Mouse (Mus musculus) thymus, postnatal 14 days (tissue): Measurements from ENCODE around the gene Tkfc.

Experiments
- DNase-seq: peaks from one replicate; pipeline ENCODE4 v3.0.0; 2021

Tkfc gene

DNA sequence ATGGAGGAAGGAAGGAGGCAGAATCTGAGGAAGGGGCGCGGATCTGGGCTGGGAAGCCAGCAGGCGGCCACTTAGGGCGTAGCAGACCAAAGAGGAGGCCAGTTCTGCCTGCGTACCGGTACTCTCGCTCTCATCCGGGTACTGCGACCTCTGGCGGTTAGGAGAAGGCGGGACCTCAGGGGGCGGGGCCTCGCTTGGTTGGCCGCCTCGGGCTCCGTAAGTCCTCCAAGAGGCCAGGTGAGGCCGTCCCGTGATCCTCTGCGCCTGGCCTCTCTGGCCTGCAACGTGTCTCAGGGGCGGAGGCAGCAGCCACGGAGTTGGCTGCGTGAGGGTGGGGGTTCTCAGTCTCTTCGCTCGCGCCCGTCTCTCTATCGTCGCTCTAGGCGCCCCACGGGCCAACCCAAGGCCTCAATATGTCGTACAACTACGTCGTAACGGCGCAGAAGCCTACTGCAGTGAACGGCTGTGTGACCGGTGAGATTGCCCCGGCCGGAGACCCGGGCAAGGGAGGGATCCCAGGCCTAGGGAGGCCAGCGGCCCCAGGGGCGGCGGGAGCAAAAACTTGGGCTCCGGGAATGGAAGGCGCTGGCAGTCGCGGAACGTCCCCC is at the start of gene Tkfc, which contains the start of gene Ddb1:
Gene Tkfc, minus strand, starts transcription at position 362 of the 608 bp plus-strand sequence.
Gene Ddb1, plus strand, starts transcription at position 35 of the 608 bp plus-strand sequence.
- peak; percentile 99 for DNase-seq

DNA sequence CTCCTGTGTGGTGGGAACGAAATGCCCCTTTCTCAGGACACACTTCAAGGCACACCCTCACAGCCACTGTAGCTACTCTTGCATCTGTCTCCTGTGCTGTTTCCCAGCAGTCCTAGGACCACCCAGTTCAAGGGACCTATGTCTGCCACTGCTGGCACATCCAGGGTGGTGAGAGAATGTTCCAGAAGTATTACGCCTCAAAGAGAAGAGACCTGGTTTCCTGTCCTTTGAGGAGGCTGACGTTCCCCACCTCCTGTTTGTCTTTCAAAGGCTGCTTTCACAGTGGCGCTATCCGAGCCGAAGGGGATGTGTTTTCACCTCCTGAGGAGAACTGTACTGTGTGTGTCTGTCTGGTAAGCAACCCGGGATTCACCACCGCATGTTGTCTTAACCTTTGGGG is 42.7 kb upstream of the Tkfc start:
- peak; percentile 60 for DNase-seq

DNA sequence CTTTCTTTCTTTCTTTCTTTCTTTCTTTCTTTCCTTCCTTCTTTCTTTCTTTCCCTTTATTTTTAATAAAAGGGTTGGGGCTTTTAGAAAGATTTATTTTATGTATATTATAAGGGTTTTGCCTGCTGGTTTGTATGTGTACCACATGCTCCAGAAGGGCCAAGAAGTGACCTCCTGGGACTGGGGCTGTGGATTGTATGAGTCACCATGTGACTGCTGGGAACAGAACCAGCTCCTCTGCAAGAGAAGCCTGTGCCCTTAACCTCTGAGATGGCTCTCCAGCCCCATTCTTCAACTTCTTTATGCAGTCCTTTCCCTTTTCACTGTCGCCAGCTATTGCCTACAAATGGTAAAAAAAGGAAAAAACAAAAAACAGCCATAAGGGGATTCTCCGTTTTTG is 40.2 kb upstream of the Tkfc start:
- DNase-seq = no peak

DNA sequence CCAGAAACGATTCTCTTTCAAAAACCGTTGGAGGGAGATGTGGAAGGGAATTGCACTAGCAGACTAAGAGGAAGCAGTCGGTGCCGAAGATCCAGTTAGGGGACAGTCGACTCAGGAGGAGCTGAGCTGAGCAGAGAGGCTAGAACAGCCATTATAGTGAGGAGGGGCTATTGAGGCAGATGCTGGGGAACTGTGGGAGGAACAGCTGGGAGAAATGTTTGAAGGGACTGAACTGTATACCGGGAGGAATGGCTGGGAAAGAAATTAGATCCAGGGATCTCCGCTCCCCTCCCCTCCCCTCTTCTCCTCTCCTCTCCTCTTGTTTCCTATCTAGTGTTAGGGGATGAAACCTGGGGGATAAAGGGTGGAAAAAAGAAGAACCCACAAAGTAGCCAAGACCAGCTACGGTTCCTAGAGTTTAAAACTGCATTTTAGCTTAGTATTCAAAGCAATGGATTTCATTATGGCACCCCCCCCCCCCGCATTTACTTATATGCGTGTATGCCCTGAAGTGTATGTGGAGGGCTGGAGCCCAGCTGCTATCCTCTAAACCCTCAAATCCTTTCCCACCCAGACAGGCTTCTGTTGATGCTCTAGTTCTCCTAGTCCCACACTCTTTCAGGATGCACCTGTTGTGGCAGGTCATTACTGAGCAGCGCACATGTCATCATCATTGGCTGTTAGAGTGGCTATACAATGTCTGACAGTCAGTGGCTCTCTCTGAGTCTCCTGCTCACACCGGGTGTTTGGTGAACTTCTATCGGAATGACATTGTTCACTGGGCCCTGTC is 35.3 kb upstream of the Tkfc start:
- DNase-seq = no peak

GRCm38 (mm10) chr19:10640080-10640479 is 34.6 kb upstream of the Tkfc start:
- no peak for DNase-seq

- no peak for DNase-seq
Observed at GRCm38 (mm10) chr19:10637840-10638239, 32.4 kb upstream of the Tkfc start.

- DNase-seq = peak; percentile 43
Observed at GRCm38 (mm10) chr19:10634872-10635318, 29.4 kb upstream of the Tkfc start.

- DNase-seq = peak; percentile 66
Observed at GRCm38 (mm10) chr19:10634106-10634871, 28.8 kb upstream of the Tkfc start, which contains the start of gene Vwce. TSS of gene Vwce (plus strand) at chr19:10634213.

GRCm38 (mm10) chr19:10608573-10609240 is 3.3 kb upstream of the Tkfc start:
- no peak for DNase-seq

DNA sequence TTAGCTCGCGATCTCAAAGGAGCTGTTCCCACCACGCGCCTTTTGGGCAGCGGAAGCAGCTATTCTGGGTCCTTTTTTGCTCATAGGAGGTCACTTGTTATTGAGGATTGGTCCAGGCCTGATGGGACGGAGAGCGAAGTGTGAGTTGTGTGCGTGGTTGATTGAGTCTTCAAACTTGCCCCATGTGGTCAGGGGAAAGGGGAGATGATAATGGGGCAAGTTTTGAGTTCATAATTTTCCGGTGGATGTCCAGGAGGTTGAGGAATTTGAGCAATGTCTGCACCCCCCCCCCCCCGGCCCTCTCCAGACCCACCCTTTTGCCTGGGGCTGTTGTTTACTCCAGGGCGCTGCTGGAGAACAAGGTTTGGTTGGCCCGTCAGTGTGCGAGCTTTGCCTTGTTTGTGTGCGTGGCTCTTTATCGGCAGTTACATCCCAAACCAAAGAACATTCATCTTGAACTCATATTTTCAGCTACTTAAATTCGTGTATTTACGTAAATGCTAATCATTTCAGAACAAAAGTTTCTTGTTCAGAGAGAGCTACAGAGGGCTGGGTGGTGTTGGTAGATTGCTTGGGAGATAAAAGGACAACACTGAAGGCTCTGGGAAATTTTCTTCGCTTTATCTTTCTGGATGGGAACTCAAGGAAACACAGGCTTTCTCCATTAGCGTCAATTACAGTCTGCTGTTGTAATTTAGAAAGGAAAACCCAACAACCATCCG is 608 bp upstream of the Tkfc start:
- DNase-seq = peak; percentile 30

DNA sequence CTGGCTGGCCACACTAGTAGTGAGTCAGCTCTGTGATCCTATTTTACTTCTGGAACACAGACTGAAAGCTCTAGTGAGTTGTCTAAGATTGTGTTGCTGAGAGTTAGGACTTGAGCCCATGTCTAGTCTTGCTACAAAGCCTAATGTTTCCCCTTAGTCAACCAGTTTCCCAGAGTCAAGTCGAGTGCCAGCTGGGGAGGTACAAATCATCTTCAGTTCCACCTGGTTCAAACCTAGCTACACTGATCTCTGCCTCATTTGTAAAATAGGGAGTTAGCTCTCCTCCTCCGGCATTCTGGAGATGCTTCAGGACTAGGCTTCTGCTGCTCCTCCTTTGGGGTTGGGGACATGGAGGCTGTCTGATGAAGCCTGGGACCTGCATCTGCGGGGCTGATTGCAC is 920 bp downstream of the Tkfc start:
- no peak for DNase-seq

GRCm38 (mm10) chr19:10603660-10604523 is 1.6 kb downstream of the Tkfc start:
- DNase-seq = peak; percentile 35

- peak; percentile 93 for DNase-seq
Observed at GRCm38 (mm10) chr19:10602787-10603186, 2.7 kb downstream of the Tkfc start.

DNA sequence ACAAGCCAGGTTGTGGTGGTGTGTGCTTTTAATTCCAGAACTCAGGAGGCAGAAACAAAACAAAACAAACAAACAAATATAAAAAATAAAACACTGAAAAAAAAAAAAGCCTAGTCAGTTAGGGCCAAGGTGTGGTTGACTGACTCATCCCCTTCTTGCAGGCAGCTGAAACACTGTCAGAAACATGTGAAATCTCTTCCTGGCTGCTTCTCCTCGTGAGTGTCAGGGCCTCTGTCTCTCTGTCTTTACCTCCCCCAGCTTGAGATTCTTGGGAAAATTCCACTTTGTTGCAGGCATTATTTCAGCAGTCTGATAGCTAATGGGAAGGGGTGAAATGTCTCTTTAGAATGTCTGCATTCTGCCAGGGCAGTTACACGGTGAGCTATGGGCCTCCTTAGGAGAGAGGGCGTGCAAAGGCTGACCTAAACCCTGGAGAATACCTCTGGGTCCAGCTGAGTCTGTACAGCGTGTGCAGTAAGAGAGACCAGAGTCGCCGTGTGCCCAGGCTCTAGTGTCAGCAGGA is 3.1 kb downstream of the Tkfc start:
- no peak for DNase-seq

DNA sequence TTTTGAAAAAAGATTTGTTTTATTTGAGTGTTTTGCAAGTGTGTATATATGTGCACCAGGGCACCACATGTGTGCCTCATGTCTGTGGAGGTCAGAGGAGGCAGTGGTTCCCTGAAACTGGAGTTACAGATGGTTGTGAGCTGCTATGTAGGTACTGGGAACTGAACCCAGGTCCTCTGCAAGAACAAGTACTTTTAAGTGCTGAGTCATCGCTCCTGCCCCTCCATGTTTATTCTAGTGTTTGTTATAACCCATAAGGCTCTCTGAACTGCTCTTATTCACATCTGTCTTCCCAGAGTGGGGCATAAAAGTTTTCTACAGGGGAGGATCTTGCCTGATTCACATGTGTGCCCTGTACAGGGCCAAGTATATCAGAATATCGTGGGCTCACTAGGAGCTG is 5.8 kb downstream of the Tkfc start:
- no peak for DNase-seq

GRCm38 (mm10) chr19:10598188-10598587 is 7.3 kb downstream of the Tkfc start:
- peak; percentile 38 for DNase-seq

- DNase-seq = no peak
Observed at GRCm38 (mm10) chr19:10591659-10592377, 13.6 kb downstream of the Tkfc start.

- DNase-seq = no peak
Observed at GRCm38 (mm10) chr19:10590301-10590700, 15.2 kb downstream of the Tkfc start.

- DNase-seq = no peak
Observed at GRCm38 (mm10) chr19:10589127-10589857, 16.2 kb downstream of the Tkfc start.
